Mouse (Mus musculus): Measurements from ENCODE around the gene Tpbgl.

The Tpbgl gene

DNA sequence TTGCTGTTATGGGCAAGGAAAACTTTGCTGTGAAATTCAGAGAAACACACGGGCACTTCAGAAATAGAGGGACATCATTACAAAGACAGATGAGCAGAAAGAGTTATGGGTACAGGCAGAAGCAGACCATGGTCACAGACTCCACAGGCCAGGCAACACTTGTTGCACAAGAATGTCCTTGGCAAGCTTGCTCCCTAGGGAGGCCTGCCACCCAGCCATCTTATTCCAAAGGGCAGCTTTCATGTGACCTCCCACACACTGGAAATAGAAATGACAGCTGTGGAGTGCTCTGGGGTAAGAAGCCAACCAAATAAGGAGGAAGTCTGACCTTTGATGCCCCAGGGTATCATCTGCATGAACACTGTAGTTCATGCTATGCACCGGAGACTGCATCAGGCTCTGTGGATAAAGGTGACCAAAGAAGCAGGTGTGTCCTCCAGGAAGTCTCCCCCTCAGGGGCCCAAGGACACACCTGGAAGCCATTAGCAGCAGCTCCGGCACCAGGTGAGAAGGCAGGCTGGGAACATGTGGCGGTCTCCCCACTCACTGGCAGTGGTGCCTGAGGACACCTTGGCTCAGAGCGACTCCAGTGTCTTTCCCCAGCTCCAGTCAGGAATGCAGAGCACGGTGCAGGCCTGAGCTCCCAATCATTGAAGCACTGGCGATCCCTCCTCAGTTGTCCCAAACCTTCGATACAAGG is 7.2 kb upstream of the Tpbgl start:
- DNase-seq, result no peak

DNA sequence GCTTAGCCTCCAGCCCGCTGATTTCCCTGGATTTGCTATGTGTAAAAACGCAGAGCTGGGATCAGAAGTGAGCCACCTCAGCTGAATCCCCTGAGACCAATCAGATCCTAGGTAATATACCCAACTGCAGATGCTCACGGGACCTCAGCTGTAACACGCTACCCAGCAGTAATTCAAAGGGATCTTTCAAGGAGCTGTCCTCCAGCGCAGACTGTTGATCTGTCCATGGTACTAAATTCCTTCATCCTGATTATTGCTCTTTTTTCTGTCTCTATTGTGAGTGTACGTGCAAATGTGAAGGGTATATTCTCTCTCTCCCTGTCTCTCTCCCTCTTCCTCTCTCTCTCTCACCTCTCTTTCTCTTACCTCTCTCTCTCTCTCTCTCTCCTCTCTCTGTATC is 5.4 kb upstream of the Tpbgl start:
- DNase-seq, result no peak

DNA sequence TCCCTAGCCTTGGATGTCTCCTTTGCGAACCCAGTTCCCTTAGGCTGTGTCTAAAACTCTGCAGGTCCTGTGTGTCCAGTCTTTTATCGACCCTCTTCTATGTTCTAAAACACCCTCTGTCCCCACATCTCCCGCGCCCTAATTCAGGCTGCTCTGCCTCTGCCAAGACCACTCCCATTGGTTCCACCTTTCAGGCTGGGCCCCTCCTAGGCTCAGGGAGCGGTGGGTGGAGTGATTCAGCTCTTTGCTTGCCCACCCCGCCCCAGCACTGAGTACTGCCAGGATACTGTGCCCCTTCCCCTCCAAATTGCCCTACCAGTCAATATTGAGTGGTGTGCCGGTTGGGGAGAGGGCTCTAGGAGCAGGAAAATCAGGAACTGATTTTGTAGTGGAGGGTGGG is 463 bp upstream of the Tpbgl start:
- DNase-seq, result no peak

DNA sequence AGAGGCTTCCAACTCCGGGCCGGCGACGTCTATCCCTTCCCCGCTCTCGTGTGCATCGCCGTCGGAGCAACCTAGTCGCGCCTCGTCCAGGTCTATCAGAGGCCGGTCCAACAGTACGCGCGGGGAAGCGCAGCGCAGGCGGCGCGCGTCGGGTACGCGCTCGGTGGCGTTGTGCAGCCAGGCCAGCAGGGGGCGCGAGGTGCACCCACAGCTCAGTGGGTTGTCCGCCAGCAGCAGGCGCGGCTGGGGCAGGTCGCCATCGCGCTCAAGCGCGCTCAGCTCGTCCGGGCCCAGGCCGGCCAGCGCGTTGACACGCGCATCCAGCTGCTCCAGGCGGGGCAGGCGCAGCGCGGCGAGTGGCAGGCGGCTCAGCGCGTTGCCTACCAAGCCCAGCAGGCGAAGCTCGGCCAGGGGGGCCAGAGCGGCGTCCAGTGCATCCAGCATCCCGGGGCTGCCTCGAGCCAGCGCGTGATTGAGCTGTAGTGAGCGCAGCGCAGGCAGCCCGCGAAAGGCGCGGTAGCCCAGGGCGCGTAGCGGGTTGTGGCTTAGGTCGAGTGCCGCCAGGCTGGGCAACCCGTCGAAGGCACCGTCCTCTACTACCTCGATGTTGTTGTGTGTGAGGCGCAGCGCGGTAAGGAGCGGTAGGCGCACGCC is 1.1 kb downstream of the Tpbgl start:
- DNase-seq, result peak; percentile 72

DNA sequence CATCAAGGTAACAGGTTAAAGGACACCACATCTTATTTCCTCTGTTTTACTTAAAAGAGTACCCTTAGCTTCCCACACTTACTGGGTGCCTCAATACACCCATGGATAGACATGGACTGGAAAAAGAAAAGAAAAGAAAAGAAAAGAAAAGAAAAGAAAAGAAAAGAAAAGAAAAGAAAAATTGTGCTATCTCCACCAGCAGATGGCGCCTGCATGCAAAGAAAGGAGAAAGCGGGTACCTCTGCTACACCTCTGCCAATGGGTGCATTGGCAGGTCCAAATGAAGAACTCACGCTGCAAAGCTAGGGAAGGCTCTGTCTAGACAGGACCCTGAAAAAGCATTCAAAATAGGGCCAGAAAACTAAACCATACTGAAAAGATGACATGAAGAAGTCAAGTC is 8.0 kb downstream of the Tpbgl start:
- DNase-seq, result peak; percentile 55

DNA sequence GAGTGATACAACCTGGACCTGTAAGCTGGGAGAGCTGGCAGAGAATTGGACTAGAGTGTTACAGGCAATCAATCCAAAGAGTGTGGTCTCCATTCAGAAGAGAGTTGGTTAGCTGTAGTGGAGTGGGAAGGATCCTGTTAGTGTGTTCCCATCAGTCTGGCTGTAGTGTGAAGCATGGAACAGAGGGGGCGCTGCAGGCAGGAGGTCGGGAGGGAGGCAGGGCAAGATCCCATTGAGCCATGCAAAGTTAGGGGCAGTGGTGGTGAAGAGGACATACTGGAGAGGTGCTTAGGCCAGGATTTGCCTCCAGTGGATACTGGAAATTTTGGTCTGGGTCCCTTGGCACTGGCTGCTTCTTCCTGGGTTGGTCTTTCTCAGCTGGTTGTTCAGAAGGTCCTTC is 8.6 kb downstream of the Tpbgl start:
- no peak for DNase-seq

DNA sequence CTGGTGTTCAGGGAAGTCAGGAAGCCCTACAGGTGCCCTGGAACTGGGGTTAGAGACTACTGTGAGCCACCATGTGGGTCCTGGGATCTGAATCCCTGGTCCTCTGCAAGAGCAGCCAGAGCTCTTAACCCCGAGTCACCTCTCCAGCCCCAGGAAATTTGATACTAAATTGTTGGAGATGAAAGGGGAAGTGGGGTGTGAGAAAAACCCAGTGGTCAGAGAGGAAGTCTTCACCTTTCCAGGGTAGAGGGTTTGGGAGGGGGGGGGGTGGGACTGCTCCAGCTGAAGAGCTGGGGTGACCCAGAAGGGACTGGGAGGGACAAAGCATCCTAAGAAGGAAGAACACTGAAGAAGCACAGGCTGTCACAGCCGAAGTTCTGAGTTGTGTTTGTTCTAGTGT is 19.3 kb downstream of the Tpbgl start:
- DNase-seq, result no peak

DNA sequence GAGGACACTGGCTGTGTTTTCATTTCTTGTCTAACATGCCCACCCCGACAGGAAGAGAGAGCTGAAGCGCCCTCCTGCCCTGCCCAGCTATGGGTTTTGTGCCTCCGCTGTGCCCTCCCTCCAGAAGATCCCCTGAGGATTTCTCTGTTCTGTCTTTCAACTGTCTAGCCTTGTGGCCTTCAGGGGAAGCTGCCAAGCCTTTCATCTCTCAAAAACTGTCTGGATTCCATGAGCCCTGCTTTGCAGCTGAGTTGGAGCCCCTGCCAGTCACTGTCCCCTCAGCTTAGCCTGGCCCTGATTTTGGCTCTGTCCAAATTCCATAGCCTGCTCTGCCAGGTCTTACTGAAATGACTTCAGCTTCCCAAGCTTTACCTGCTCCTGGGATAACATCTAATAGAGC is 20.1 kb downstream of the Tpbgl start:
- DNase-seq, result no peak

DNA sequence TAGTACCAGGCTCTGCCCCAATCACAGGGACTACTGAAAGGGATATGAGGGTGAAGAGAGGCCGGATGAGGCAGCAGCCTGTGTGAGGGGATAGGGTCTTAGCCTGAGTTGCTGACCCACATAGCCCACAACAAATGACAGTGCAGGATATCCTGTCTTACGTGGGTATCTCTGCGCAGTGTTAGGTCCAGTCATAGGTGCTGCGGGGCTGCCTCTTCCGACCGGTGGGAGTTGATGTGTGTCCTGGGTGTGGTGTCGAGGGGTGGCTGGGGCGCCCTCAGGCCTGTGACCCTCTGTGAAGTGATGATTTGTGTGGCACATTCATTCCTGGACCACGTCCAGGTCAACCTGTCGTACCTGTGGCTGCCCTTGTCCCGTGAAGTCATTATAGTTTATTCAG is 20.6 kb downstream of the Tpbgl start:
- no peak for DNase-seq

DNA sequence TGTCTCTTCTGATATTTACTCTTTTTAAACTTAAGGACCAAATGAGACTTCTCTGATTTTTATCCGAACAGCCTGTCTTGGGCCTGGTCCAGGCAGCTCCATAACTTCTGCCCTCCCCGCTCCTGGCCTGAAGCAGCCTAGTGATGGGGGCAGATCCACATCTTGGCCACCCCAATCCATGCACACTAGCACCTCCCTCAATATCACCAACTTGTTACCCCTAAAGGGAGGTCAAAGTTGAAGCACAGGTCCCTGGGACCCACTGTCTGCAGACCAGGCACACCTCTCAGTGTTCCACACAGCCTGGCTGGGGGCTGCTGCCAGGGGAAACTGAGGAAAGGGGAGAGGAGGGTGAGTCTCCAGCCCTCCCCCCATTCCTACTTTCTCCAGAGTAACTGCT is 21.8 kb downstream of the Tpbgl start:
- no peak for DNase-seq

DNA sequence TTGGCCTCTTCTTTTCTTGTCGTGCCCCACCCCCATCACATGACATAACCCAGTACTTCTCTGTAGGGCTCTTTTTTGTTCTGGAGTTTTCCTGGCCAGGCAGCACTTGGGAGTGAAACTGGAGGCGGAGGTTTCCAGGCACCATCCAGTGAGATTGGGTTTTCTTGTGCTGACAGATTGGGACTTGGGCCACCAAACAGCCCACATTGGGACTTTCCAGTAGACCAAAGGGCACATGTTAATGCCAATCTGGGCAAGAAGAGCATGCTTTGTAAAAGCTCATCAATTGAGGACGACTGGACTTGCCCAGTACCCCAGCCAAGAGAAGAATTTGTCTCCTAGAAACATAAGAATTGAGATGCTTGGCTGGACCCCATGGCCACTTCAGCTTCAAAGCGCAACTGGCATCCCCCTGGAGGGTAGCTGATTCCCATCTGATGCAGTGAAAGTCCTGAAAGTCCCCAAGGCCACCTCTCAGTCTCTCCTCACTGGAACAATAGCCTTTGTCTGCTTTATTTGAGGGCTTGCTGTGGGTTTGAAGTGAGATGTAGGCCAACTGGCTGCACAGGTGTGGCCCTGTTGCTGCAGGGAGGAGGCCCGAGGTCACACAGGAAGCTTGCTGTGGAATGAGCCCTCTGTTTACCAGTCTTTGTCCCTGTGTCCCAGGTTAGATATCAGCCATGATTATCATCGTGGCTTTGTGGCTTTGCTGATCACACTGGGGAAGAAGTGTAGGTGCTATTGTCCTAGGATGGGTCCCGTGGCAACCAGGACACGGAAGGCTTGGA is 22.8 kb downstream of the Tpbgl start:
- no peak for DNase-seq

DNA sequence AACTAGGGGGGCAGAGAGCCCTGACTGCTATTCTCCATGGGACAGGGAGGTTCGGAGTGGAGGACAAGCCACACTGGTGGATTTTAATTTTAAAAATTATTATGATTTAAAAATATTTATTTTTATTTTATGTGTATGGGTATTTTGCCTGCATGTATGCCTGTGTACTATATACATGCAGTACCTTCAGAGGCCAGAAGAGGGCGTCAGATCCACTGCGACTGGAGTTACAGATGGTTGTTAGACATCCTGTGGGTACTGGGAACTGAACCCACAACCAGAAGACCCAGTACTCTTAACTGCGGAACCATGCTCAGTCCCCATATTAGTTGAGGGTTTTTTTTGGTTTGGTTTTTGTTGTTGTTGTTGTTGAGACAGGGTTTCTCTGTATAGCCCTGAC is 28.2 kb downstream of the Tpbgl start:
- no peak for DNase-seq

DNA sequence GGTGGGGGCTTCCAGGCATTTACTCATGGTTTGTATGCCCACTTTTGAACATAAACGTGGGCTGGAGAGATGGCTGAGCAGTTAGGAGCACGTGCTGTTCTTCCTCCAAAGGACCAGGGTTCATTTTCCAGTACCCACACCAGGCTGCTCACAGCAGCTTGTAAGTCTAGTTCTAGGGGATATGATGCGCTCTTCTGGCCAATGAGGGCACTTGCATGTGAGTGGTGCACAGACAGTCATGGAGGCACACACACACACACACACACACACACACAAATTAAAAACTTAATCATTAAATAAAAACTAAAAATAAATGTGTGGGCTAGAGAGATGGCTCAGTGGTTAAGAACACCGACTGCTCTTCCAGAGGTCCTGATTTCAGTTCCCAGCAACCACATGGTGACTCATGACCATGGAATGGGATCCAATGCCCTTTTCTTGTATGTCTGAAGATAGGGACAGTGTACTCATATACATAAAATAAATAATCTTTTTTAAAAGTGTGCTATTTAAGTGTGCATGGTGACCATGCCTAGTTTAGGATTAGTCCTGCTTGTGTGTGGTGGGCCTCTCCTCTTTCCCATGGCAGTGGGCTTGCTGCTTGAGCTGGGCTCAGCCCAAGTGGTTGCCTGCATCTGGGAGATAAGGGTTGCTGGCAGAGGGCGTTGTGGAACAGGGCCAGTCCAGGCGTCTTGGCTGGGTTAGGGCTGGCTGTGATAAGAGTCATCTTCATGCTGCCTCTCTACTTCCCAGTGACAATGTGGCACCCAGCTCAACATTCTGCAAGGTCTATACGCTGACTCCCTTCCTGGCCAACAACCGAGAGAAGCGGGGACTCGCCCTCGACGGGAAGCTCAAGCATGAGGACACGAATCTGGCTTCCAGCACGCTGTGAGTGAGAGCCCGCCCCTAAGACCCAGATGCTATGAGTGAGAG is 32.8 kb downstream of the Tpbgl start:
- no peak for DNase-seq

DNA sequence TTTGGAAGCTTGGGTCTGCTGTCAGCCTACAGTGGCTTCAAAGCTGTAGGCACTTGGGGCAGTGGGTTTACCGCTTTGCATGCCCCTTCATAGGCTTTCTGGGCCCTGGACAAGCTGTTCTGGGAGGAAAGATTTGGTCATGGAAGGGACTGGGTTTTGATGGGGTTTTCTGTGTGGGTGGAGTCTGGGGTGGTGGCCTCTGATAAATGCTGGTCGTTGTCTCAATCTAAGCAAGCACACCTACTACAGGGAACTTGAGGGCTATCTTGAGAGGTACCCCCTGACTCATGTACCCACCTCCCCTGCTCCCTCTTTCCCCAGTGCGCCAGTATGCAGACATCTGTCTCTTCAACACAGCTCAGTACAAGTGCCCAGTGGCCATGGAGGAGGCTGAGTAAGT is 34.2 kb downstream of the Tpbgl start:
- DNase-seq, result no peak

DNA sequence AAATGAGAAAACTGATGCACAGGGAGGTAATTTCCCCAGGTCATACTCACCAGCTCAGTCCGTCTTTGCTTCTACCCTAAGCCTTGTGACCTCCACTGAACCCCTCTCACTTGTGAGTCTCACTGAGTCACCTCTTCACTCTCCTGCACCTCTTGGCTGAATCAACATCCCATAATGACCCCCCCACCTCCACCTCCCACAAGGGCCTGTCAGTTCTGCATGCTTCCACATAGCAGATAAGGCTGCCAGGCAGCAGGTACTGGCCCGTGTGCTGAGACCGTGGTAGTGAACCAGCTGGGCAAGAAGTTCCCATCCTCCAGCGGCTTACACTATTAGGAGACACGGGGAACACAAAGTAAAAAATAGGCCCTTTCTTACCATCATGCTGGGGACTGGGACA is 36.3 kb downstream of the Tpbgl start:
- DNase-seq, result no peak

DNA sequence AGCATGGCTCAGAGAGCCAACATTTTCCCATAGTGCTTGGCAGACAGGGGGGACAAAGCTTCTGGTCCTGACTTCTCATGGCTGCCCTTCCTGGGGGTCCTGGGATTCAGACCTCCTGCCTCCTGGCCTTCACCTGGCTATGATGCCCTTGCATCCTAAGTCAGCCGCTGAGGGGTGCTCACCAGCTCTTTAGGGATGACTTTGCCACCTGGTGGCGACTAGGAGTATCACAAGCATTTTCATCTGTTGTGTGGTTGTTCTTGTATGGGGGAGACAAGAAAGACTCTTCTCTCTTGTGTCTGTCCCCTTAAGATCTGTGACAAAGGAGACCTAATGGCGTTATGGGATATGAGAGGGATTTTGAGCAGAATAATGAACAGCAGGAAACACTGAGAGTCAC is 36.8 kb downstream of the Tpbgl start:
- DNase-seq, result peak; percentile 82

DNA sequence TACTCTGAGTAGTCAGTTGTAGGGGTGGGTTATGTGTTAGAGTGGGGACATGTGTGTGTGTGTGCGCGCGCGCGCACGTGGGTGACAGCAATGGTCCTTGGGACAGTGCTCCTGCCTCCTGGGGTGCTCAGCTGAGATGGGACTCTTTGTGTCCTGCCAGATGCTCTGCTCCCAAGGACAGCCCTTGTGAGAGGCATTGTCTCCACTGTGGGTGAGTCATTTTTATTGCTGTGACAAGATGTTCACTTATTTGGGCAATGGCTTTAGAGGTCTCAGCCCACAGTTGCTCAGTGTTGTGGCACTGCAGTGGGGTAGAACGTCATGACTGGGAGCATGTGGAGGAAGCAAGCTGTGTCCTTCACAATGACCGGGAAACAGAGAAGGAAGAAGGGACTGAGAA is 40.9 kb downstream of the Tpbgl start:
- peak; percentile 6 for DNase-seq

DNA sequence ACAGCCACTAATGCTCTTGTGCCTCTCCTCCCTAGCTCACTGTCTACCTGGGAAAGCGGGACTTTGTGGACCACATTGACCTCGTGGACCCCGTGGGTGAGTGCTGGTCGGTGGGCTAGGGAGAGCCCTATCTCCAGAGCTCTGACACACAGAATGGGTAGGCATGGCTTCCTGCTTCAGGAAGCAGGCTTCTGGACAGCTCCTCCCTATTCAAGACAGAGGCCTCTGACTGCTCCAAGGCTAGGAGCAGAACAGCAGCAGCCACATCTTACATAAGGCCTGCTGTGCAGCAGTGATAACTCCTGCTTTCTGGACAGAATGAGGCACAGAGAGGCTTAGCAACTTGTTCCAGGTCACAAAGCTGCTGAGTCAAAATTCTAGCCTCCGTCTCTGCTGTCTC is 43.3 kb downstream of the Tpbgl start:
- DNase-seq, result no peak

DNA sequence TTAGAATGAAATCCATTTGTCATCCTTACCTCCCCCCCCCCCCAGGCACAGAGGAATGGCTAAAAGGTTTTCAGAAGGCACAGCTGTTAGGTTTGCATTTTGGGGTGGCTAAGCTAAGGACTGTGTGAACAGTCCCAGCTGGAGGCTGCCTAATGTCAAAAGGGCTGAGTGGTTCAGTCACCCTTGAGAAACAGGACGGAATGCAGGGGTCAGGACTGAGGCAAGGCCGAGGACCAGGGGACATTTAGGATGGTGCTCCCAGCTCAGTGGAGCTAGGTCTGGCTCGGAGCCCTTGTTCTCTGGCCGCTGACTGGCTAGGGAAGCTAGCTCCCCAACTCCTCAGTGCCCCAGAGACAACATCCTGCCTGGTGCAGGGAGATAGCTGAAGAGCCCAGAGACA is 44.0 kb downstream of the Tpbgl start:
- DNase-seq, result no peak

DNA sequence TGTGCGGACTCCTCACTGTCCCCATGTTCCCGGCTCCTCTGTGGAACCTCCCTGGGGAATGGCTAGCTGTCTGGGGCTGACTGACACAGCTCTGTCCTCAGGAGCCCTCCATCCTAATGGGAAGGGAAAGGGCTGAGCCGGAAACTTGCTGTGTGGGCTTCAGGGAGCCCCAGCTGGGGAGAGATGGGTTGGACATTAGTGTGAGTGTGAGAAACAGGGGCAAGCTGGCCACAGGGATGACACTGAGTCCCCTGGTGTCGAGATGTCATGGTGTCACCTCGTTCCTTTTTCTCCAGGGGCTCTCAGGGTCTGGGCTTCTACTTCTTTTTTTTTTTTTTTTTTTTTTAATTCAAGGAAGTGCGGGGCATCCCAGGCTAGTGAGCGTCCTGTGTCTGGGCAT is 44.6 kb downstream of the Tpbgl start:
- no peak for DNase-seq

DNA sequence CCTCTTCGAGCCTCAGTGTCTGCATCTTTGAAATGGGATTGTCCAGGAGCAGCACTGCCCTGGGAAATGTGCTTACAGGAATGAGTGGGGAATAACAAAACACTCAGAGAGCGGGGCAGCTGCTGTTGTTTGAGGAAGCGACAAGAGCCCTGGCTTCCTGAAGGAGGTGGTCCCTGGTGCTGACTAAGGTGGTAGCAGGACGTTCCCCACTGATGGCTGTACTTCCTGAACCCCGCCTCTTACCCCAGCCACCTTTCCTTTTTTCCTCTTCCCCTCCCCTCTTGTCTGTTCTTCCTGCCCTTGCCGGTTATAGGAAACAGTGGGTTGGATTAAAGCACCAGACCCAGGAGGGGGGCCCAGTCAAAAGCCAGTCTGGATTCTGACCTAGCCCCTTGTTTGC is 46.7 kb downstream of the Tpbgl start:
- DNase-seq, result no peak

DNA sequence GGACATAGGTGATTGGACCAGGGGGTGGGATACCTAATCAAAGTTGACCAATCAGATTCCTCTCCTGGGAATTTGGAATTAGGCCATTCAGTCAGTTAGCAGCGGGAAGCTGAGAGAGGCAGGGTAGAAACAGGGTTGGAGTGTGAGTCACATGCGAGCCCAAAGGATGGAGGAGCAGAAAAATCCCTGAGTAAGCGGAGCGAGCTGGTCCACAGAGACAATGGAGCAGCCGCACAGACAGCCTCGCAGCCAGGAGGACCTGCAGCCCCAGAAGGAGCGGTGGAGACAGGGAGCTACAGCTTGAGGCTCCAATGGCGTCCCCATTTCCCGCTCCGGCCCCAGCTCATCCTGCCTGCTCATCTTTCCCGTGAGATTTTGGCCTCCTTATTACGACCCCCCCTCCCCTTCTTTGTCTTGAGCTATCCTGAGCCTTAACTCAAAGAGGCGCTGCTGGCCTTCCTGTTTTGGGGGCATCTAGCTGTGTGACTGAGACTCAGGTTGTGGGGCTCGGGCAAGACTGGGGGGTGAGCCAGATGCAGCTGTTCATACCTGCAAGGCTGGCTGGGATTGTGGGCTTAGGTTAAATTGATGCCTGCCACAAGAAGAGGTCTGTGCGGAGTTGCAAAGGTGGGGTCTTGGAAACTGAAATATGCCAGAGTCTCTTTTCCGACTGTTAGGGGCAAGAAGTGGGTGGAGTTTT is 47.3 kb downstream of the Tpbgl start:
- DNase-seq, result peak; percentile 88

DNA sequence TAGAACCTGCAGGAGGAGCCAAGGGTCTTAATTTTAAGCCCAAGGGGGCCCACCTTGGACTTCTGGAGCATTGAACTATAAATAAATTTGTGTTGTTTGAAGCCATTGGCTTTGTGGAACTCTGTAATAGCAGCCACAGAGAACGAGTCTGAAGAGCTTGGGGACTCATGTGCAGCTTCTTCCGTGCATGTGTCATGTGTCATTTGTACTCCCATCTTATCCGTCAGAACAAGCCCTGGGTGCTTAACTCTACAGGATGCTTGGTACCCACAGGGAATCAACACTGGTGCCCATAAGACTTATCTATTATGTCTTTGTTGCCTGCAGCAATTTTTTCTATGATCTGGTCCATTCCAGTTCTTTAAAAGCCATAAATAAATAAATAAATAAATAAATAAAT is 48.7 kb downstream of the Tpbgl start:
- DNase-seq, result no peak

Measured in cerebellum, adult 9-10 months (tissue).